Mouse (Mus musculus): Measurements from ENCODE around the gene Ncam1.
A peak's percentile ranks its signal among the peaks of the same experiment; 100 is the strongest.

Ncam1 gene

GRCm38 (mm10) chr9:49798806-49799205, at the start of gene Ncam1:
Ncam1 (minus strand) TSS chr9:49798925.
- DNase-seq (ENCODE audit: low read depth, low spot score), result peak; percentile 96

GRCm38 (mm10) chr9:49834013-49834412, 35.3 kb upstream of the Ncam1 start:
- no peak for DNase-seq (ENCODE audit: low read depth, low spot score)

GRCm38 (mm10) chr9:49827671-49828070, 28.9 kb upstream of the Ncam1 start:
- DNase-seq (ENCODE audit: low read depth, low spot score), result no peak

GRCm38 (mm10) chr9:49816115-49816650, 17.5 kb upstream of the Ncam1 start:
- no peak for DNase-seq (ENCODE audit: low read depth, low spot score)

GRCm38 (mm10) chr9:49814442-49814841, 15.7 kb upstream of the Ncam1 start:
- DNase-seq (ENCODE audit: low read depth, low spot score), result no peak

DNA sequence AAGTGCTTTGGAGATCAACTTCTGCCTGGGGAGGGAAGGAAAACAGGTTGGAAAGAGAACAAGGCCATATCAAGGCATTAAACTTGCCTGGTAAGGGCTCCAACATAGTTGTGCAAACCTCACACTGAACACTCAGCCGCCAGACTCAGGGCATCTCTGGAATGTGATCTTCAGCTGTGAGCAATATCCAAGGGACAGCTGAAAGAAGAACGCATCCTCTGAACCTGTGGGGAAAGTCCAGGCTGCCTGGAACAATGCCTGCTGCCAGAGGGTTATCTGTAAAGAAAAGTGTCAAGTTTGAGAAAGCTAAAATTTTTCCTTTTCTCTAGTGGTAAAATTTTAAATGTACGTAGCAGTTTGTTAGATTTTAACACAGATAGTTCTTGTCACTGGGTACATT, 4.5 kb upstream of the Ncam1 start:
- no peak for DNase-seq (ENCODE audit: low read depth, low spot score)

- peak; percentile 54 for DNase-seq (ENCODE audit: low read depth, low spot score)
Measured at GRCm38 (mm10) chr9:49797821-49798571, 729 bp downstream of the Ncam1 start.

- no peak for DNase-seq (ENCODE audit: low read depth, low spot score)
Measured at GRCm38 (mm10) chr9:49797508-49797820, 1.3 kb downstream of the Ncam1 start.

DNA sequence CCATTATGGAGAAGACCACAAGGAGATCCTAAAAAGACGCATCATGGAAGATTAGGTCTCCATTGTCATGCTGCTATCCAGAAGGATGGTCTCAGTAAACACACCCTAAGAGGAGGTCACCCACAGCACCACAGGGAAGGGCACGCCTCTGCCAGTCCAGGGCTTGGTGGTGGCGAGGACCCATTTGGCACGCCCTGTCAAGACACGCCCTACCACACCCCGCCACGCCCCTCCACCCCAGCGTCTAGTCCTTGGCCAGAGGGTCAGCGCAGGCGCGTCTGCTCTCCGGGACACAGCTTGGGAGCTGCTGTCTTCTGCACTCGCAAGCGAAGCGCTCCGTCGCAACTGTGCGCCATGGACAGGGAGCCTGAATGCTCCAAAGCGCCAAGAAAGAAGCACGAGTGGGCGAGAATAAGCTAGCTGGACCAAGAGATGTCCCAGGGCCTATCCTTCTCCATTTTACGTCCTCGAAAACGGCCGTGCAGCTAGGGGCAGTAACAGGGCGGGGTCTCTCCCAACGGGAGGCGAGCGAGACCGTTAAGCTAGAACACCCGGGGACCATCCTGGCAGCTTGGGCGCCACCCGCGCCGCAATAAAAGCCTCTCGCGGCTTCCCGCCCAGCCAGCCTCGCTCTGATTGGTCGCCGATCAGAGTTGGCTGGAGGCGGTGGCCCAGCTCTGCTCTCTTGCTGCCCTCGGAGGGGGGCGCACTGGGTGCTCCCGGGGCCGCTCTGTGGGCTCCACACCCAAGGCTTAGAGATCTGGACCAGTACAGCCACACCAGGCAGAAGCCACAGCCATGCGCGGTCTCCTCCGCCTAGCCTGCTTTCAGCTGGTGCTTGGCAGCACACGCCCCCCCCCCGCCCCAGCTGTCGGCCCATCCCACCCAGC, 1.9 kb downstream of the Ncam1 start:
- peak; percentile 36 for DNase-seq (ENCODE audit: low read depth, low spot score)

- DNase-seq (ENCODE audit: low read depth, low spot score), result no peak
Measured at GRCm38 (mm10) chr9:49795881-49796280, 2.8 kb downstream of the Ncam1 start.

DNA sequence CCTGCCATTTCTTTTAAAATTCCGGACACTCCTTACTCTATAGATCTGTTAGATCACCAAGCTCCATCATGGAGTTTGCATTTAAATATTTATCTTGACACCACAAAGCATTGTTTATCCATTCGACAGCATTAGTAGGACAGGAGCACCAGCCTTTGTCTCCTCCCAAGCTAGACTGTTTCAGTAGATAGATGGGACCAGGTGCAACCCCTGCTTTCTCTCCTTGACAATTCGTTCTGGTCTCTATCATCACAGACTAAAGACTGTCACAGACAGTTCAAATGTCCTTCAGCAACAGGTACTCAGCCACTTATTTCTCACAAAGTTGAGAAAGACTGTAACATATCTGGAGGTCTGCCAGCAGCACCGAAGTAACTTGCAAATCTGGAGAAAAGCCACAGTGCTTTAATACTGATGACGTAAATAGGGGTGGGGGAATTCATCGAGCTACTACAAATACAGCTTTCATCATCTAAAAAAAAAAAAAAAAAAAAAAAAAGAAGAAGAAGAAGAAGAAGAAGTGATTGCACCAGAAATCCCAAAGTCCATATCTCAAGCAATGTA, 4.7 kb downstream of the Ncam1 start:
- no peak for DNase-seq (ENCODE audit: low read depth, low spot score)

DNA sequence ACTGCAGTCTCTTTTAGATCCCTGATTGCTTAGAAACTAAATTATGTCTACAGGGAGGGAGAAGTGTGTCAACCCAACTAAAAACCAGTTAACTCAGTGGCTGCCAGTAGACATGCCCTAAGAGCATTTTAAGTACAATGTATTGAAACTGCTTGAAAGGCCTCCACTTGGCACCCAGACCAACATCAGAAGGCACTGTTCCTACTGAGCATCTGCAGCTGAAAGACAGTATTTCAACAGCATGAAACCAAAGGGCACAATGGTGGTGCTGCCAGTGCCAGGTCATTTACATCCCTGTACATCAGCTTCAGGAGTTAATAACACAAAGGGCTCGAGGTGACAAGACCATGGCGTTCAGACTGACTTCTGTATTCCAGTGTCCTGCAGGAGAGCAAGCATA, 5.5 kb downstream of the Ncam1 start:
- no peak for DNase-seq (ENCODE audit: low read depth, low spot score)

DNA sequence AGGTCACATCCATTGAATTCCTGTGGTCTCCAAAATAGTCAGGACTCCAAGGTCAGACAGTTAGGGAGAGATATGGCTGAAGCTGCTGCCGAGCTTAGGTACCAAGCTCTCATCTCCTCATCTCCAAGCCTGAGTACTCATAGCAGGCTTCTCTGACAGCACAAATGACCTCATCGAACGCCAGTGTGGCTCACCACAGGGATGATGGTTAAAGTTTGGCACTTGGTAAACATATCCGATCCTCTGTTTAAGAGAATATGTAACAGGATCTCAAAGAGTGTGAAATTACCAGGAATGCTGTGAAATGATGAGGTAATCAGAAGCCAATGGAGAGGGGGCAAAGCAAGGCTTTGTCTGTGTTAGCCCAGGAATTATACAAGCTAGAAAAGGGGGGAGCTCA, 6.1 kb downstream of the Ncam1 start:
- DNase-seq (ENCODE audit: low read depth, low spot score), result no peak

DNA sequence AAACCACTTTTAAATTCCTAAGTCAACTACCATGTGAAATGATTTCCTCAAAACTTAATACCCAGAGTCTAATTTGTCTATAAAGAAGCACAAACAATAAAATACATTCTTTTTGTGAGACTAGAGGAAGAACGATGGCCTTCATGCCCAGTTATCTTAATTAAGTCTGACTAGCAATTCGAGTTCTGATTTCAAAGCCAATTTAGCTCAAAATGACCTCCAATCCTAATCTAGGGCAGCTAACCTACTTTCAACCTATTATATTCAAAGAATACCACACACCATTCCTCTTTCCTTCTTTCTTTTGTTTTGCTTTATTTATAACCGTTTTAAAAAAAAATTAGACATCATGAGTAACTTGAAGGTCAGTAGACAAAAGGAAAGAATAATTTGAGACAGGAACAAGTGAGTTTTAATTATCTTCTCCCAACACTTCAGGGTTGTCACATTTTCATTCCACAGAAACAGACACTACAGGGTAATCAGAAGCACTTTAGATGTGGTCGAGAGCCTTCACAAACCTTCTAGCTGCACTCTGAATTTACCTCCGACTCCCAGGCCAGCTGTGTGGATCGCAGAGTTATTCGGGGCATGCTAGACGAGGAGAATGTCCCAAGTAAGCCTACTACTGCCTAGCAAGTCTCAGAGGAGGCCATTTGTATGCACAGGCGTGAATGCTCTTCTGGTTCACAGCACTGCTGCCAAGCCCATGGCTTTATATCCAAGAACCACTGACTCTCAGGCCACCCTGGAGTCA, 17.5 kb downstream of the Ncam1 start:
- no peak for DNase-seq (ENCODE audit: low read depth, low spot score)

DNA sequence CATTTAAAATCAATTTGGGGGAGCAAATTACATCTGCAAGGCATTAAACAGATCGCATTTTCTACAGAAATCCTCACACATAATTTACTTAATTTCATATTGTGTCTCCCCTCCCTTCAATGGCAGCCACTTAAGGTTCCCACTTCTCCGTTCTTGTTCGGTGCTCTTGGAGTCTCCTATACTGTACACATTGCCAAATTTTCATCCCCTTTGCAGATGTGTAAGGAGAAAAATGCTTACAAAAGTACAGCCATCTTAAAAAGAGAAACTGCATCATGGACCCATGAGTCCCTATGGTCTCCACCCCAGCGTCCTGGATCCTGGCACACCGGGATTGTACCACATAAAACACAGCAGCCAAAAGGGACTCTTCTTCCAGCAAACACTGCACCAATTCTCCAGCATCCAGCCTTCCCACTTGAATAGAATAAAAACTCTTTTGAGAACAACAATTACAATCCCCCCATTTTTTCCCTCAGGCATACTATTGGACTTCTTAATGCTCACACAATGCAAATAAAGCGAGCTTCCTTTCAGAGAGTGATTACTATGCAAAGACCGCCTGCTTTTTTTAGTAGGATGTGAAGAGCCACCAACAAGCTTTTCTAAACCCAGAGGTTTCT, 21.6 kb downstream of the Ncam1 start:
- DNase-seq (ENCODE audit: low read depth, low spot score), result no peak

DNA sequence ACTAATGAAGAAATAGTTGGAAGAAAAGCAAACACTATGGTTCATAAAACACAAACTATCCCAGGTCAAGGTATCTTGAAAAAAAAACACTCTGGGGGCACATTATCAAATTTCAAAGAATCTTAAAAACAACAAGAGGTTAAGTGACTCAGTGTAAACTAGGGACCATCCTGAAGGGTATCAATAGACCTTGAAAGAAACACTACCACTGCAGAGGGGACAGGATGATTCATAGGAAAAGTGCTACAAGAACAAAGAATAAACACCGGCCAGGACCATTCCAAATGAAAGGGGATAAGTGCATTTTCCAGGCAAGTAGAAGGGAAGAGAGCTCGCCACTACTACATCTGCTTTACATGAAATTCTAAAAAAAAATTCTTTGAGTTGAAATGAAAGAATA, 32.1 kb downstream of the Ncam1 start:
- no peak for DNase-seq (ENCODE audit: low read depth, low spot score)

DNA sequence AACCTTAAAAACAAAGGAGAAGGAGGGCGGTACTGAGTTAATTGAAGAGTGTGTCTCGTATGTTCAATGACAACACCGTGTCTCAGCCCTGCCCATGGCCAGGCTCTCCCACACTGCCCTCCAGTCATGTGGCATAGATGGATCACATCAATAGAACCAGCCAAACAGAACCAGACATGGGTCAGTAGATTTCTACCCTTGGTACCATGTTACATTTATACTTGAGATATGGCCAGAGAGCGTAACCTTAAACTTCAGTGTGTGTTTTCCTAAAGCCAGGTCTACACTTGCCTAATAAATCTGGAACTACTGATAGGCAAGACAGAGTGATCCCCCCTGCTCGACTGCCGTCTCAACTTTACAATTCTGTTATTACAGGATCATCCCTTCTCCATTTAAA, 38.2 kb downstream of the Ncam1 start:
- DNase-seq (ENCODE audit: low read depth, low spot score), result no peak

- DNase-seq (ENCODE audit: low read depth, low spot score), result no peak
Measured at GRCm38 (mm10) chr9:49758436-49758835, 40.3 kb downstream of the Ncam1 start.

GRCm38 (mm10) chr9:49757986-49758385, 40.7 kb downstream of the Ncam1 start:
- DNase-seq (ENCODE audit: low read depth, low spot score), result no peak

- no peak for DNase-seq (ENCODE audit: low read depth, low spot score)
Measured at GRCm38 (mm10) chr9:49757582-49757981, 41.1 kb downstream of the Ncam1 start.

DNA sequence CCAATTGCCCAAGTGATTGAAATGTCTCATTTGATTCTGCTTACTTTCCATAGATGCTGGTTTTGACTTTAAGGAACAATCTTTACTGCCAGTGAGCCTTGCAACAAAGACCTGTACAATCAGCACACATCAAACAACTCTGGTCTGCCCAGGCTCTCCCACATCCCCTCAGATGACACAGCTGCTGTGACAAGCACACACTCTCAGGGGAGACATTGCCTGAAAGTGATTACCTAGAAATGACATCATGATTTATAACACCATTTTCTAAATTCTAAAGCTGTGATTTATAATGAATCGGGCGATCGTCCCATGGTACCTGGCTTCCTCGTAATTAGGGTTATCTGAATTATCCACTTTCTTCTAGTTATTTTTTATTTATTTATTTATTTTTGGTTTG, 42.0 kb downstream of the Ncam1 start:
- DNase-seq (ENCODE audit: low read depth, low spot score), result no peak

All from forelimb bud, embryonic 11.5 days (tissue).